Comparison of ENCODE assay signal across 17 mouse cellular contexts in the genomic region with DNA sequence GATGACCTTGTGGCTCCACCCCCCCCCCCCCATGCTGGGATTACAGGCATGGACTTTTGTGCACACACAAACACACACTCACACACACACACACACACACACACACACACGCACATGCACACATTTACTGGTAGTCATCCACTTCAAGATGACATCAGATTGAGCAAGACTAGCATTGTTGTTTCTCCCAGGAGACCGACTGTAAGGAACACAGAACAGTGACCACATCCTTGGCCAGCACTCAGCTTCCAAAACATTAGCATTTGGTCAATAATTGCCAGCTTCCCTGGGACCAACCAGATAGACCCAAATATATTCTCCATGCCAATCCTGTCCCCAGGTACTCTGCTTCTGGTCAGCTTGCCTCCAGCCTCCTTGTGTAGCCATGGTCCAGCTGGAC.
DNase-seq lines count a peak whose midpoint lies in the region; ATAC-seq and TF ChIP-seq lines count a peak whose summit lies in the region.
"Had no signal": no experiment of that assay in that cellular context is flagged by ENCODE, and none has a peak within 500 bp of the region (broad histone marks: within the 10 kb centered on the region; RNA-seq: fewer than 3 reads in every experiment).

No protein-coding gene starts in this region.

- no peak for TF ChIP-seq CTCF in gastrocnemius, adult 2 months (IDR thresholded peaks at IDR 0.05)

- H3K27ac ChIP-seq in gastrocnemius, adult 2 months = no peak overlapping the region
- H3K27ac ChIP-seq: forebrain, embryonic 12.5 days; left cerebral cortex, adult 2 months; limb, embryonic 13.5 days; lung, embryonic 15.5 days; midbrain, embryonic 15.5 days; neural tube, embryonic 13.5 days had no signal

- no peak overlapping the region for H3K4me3 ChIP-seq in gastrocnemius, adult 2 months
- H3K4me3 ChIP-seq: forebrain, embryonic 12.5 days; left cerebral cortex, adult 2 months; limb, embryonic 13.5 days; lung, embryonic 15.5 days; midbrain, embryonic 15.5 days; neural tube, embryonic 13.5 days had no signal

- no peak for ATAC-seq in monocyte, adult 5-6 weeks (replicated peaks; ENCODE audit: insufficient number of reproducible peaks, low FRiP score, low TSS enrichment, poor library complexity, severe bottlenecking)
- ATAC-seq: inflammation-experienced regulatory T-cells, adult 6 months; midbrain, embryonic 15.5 days had no signal

- intact Hi-C loops in gastrocnemius, adult 2 months (cut with DNase I) = no loop called here
- intact Hi-C loops in heart, postnatal 36 days (cut with DNase I) = no loop called here

- peak; percentile 28 for DNase-seq in gastrocnemius, adult 2 months
- DNase-seq in gastrocnemius, adult 8-10 months (ENCODE audit: low spot score in 2 of 2) = no peak
- DNase-seq in lung, postnatal 25 days (ENCODE audit: low spot score) = peak; percentile 42
- no peak for DNase-seq in lung, postnatal 10 days
- peak; percentile 11 to 35 for DNase-seq in heart, postnatal 36 days
- DNase-seq in adrenal gland, adult 2 months = no peak
- DNase-seq in spleen, adult 12 weeks (ENCODE audit: low spot score) = no peak
- DNase-seq: gastrocnemius, postnatal 10 days; thymus, adult 18-20 months had no signal

Comparison
In these comparisons a context has a peak if more than half of its experiments do, and no peak if none do; other contexts are left out.
1. DNase-seq: peak in gastrocnemius, adult 2 months (single experiment), lung, postnatal 25 days (single experiment) and heart, postnatal 36 days (2 of 2); none in gastrocnemius, adult 8-10 months (0 of 2), lung, postnatal 10 days (single experiment), adrenal gland, adult 2 months (single experiment) and spleen, adult 12 weeks (single experiment).